Mouse (Mus musculus): ENCODE data around the gene Thop1. TPM values are rescaled to one million over a fixed set of nuclear protein-coding genes. Genes with fewer than 3 reads are reported as not detected.

Gene Thop1
- polyA plus RNA-seq (2015; fragmentation: Nextera tagmentation; extraction: Ambion mirVana): 56.9 and 57.9 TPM in 2 replicates

DNA sequence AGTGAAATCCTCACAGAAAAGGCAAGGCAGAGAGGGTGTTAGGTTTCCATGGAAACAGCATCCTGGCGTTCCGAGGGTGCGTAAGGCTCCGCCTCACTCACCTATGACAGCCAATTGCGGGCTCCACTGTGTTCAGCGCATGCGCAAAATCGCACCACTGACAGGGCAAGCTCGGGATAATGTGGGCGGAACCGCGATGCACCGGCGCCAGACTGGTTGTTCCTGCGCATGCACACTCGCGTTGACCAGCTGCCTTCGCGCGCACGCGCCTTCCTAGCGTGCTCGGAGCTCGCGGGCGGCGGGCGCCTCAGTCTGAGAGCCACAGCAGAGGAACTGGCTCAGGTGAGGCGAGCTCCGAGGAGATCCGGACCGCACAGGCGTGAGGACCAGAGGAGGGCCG lies at the start of gene Thop1:
TSS of gene Thop1 (plus strand) at position 200 of the 400 bp plus-strand sequence.
- no peaks in the 10 kb centered on the region for H3K27me3 ChIP-seq (replicated peaks)
- ATAC-seq (ENCODE audit: insufficient read depth, low FRiP score, low read depth): peak; percentile 93
- WGBS: under 1% methylated on average over 35 of the region's 35 CpGs
- no peaks in the 10 kb centered on the region for H3K9me3 ChIP-seq
- H3K4me2 ChIP-seq: peak within 1 kb of the TSS; percentile 78
- H3K4me3 ChIP-seq (replicated peaks): peak within 1 kb of the TSS; percentile 86
- peak within 1 kb of the TSS; percentile 68 for H3K27ac ChIP-seq
- peaks cover 9% of the 10 kb centered on the region for H3K4me1 ChIP-seq
- H3K9ac ChIP-seq: peak within 1 kb of the TSS; percentile 90
- peaks cover 15% of the 10 kb centered on the region for H3K36me3 ChIP-seq

DNA sequence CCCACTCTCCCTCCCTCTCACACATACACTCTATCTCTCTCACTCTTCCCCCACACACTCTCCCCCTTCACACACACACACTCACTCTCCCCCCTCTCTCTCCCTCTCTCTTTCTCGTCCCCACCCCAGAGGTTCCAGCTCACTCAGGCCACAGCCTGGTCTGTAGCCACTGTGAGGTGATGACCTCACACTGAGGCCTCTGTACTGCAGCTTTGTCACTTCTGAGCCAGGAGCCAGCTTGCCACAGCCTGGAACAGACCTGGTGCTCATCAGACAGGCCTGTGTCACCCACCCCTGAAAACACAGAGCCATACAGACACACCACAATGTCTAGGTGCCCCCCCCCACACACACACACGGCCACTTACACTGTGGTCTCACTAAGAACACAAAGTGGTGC lies 49.6 kb upstream of the Thop1 start:
- Histone ChIP-seq H3K36me3 (no peaks in the 10 kb centered on the region), H3K27me3 (replicated peaks) (peaks cover 35% of the 10 kb centered on the region), H3K4me1 (0 out of 2 replicates have a peak, but pooled peaks cover 3% of the 10 kb centered on the region), H3K4me2 (no peak overlapping the region), H3K9me3 (no peaks in the 10 kb centered on the region), H3K9ac (no peak overlapping the region), H3K4me3 (replicated peaks) (no peak overlapping the region), H3K27ac (no peak overlapping the region)
- 44% methylated on average over 2 of the region's 2 CpGs for WGBS
- no peak for ATAC-seq (ENCODE audit: insufficient read depth, low FRiP score, low read depth)

DNA sequence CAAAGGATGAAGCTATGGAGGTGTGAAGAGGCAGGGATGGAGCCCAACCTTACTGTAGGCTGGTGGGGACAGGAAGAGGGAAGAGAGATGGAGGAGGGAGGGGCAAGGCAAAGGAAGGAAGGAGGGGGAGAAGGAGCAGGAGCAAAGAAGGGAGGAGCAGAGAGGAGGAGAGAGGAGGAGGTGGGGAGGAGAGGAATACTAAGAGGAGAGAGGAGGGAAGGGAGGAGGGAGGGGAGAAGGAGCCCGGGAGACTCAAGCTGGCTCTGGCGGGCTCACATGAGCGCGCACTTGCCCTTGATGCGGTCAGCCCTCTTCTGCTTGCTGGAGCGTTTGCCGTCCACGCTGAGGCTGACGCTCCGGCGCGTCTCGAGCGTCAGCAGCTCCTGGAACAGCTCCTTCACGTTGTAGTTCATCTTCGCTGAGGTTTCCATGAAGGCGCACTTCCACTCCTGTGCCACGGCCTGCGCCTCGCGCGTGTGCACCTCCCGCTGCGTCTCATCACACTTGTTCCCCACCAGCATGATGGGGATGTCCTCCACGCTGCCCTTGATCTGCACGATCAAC lies 48.2 kb upstream of the Thop1 start:
- Histone ChIP-seq H3K4me1 (0 out of 2 replicates have a peak, but pooled peaks cover 5% of the 10 kb centered on the region), H3K27me3 (replicated peaks) (peaks cover 42% of the 10 kb centered on the region), H3K9ac (no peak overlapping the region), H3K4me2 (no peak overlapping the region), H3K36me3 (no peaks in the 10 kb centered on the region), H3K4me3 (replicated peaks) (no peak overlapping the region), H3K9me3 (no peaks in the 10 kb centered on the region), H3K27ac (no peak overlapping the region)
- WGBS: 13% methylated on average over 26 of the region's 26 CpGs
- ATAC-seq (ENCODE audit: insufficient read depth, low FRiP score, low read depth): no peak

DNA sequence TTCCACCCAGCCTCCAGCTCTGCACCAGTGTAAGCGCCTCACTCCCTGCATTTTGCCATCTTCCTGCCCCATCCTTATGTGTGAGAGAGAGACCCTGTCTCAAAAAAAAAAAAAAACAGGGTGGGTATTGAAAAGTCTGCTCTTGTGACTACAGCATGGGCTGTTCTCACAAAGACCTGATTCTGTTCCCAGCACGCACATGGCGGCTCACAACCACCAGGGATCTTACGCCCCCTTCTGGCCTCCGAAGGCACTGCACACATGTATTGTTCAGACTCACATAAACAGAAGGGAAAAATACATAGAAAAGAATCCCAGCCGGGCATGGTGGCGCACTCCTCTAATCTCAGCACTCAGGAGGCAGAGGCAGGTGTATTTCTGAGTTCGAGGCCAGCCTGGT lies 47.1 kb upstream of the Thop1 start:
- no peak overlapping the region for H3K27ac ChIP-seq
- no peak for ATAC-seq (ENCODE audit: insufficient read depth, low FRiP score, low read depth)
- no peak overlapping the region for H3K9ac ChIP-seq
- 0 out of 2 replicates have a peak, but pooled peaks cover 5% of the 10 kb centered on the region for H3K4me1 ChIP-seq
- H3K36me3 ChIP-seq: no peaks in the 10 kb centered on the region
- no peak overlapping the region for H3K4me3 ChIP-seq (replicated peaks)
- WGBS: 67% methylated on average over 8 of the region's 8 CpGs
- no peak overlapping the region for H3K4me2 ChIP-seq
- peaks cover 42% of the 10 kb centered on the region for H3K27me3 ChIP-seq (replicated peaks)
- no peaks in the 10 kb centered on the region for H3K9me3 ChIP-seq

DNA sequence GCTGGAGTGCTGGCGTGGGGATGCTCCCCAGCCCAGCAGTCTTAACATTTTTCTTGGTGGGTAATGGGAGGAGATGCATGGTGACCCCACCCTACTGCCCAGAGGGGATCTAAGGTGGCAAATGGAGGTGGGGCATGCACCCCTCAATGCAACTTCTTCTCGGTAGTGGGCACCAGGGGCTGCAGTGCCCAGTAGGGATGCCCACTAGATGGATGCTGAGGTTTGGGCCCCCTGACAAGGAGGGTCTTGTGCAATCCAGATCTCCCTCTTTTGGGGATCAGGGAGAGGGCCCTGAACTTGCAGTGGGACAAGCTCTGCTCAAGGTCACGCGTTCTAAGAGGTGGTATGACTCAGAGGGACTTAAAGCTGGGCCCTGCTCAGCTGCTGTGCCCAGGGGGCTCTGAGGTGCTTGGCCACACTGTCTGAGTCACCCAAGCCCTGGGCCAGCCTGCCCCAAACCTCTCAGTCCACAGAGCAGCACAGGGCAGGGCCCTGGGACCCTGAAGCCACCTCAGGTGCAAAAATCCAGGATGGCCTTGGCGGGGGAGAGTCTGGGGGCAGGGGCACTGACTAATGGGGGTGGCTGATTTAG lies 45.4 kb upstream of the Thop1 start:
- Histone ChIP-seq H3K36me3 (no peaks in the 10 kb centered on the region), H3K4me2 (no peak overlapping the region), H3K9me3 (no peaks in the 10 kb centered on the region), H3K27me3 (replicated peaks) (peaks cover 42% of the 10 kb centered on the region), H3K4me3 (replicated peaks) (no peak overlapping the region), H3K27ac (no peak overlapping the region), H3K9ac (no peak overlapping the region), H3K4me1 (0 out of 2 replicates have a peak, but pooled peaks cover 5% of the 10 kb centered on the region)
- no peak for ATAC-seq (ENCODE audit: insufficient read depth, low FRiP score, low read depth)
- WGBS: 62% methylated on average over 5 of the region's 5 CpGs

DNA sequence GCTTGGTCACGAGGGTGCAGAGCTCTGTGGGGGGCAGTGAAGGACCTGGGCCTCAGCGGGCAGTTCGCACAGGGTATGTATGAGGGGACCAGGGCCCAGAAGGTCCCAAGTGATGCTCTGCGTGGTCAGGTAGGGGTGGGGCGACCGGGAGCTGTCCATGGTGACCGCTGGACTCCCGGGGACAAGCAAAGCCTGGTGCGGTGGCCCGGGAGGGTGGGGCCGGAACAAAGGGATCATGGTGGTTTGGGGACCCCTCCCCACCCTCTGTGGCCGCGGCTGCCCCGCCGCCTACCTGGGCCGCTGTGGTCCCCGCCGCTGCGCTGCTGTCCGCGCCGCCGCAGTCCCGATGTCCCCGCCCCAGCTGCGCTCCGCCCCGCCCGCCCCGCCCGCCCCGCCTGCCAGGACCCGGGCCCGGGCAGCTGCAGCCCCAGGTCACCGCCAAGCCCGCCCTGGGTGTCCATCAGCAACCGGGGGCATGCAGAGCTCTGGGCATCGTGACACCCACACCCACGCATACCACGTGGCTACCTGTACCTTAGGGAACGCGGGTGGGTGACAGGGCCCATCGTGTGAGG lies 44.7 kb upstream of the Thop1 start:
- Histone ChIP-seq H3K36me3 (no peaks in the 10 kb centered on the region), H3K4me2 (peak overlapping the region; percentile 54), H3K27me3 (replicated peaks) (peaks cover 42% of the 10 kb centered on the region), H3K4me3 (replicated peaks) (peak overlapping the region; percentile 28), H3K4me1 (0 out of 2 replicates have a peak, but pooled peaks cover 5% of the 10 kb centered on the region), H3K9ac (no peak overlapping the region), H3K9me3 (no peaks in the 10 kb centered on the region), H3K27ac (no peak overlapping the region)
- ATAC-seq (ENCODE audit: insufficient read depth, low FRiP score, low read depth): no peak
- WGBS: 2% methylated on average over 42 of the region's 43 CpGs

DNA sequence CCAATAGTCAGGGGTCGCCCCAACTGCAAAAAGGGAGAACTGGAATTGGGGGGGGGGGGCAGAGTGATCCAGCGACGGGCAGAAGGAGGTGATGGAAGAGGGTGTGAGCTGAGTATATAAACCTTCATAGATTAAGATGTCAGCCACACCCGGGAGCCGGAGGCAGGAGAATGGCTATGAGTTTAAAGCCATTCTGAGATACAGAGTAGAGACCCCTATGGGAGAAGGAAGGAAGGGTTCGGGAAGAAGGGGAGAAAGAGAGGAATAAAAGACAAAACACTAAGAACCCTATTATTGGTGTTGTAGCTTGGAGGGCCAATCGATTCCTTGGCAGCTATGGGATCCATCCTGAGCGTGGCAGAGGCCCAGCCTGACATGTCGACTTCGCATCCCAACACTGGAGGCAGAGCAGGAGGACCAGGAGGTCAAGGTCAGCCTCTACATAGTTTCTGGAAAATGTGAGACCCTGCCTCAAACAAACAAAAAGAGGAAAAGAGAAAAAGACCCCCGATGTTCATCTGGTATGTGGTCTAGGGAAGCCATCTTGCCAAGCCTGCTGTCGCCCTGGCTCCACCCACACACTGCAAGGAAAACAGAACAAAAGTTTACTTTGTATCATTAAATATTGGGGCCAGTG lies 44.1 kb upstream of the Thop1 start, which contains the start of gene Diras1:
TSS of gene Diras1 (minus strand) at position 24 of the 637 bp plus-strand sequence.
- WGBS: 43% methylated on average over 12 of the region's 12 CpGs
- ATAC-seq (ENCODE audit: insufficient read depth, low FRiP score, low read depth): no peak
- Histone ChIP-seq H3K4me3 (replicated peaks) (peak within 1 kb of the TSS; percentile 28), H3K4me2 (peak within 1 kb of the TSS; percentile 54), H3K9ac (no peak within 1 kb of the TSS), H3K27me3 (replicated peaks) (peaks cover 42% of the 10 kb centered on the region), H3K4me1 (0 out of 2 replicates have a peak, but pooled peaks cover 5% of the 10 kb centered on the region), H3K27ac (no peak within 1 kb of the TSS), H3K9me3 (no peaks in the 10 kb centered on the region), H3K36me3 (no peaks in the 10 kb centered on the region)

DNA sequence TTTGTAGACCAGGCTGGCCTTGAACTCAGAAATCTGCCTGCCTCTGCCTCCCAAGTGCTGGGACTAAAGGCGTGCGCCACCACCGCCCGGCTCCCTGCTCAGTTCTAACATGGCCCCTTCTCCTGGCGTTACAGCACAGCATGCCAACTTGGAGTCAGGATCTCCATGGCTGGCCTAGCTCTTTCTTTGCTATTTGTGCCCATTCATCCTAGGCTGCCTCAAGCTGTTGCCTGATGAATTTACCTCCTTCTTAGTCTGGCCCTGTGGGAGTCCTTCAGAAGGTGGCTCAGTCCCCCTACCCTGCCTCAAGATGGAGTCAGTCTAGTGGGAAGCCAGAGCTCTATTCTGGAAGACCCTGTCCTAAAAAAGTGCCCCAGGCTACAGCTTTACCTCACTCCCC lies 43.0 kb upstream of the Thop1 start:
- no peak overlapping the region for H3K4me3 ChIP-seq (replicated peaks)
- H3K4me1 ChIP-seq: 0 out of 2 replicates have a peak, but pooled peaks cover 5% of the 10 kb centered on the region
- no peaks in the 10 kb centered on the region; the same call in 1 of the 2 replicates for H3K36me3 ChIP-seq
- 85% methylated on average over 5 of the region's 5 CpGs for WGBS
- H3K27me3 ChIP-seq (replicated peaks): peaks cover 38% of the 10 kb centered on the region
- H3K27ac ChIP-seq: no peak overlapping the region
- no peaks in the 10 kb centered on the region for H3K9me3 ChIP-seq
- H3K4me2 ChIP-seq: no peak overlapping the region
- no peak for ATAC-seq (ENCODE audit: insufficient read depth, low FRiP score, low read depth)
- H3K9ac ChIP-seq: no peak overlapping the region

DNA sequence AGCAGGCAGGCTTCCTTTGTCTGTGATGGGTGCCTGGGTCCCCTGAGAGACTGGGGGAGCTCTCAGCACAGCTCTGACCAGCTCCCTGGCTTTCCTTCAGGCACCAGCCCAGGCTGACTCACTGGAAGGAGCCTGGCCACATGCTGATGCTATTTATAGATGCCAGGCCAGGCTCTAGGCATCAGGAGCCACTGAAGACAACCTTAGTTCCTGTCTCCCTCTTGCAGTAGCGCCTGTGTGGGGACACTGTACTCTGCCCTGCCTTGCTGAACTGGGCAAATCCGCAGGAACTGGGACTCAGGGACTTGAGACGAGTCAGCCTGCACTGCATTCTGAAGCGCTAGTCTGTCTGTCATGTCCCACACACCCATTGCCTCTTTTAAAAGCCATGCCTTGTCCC lies 42.5 kb upstream of the Thop1 start:
- H3K9me3 ChIP-seq: no peaks in the 10 kb centered on the region
- no peak overlapping the region for H3K27ac ChIP-seq
- no peak for ATAC-seq (ENCODE audit: insufficient read depth, low FRiP score, low read depth)
- 66% methylated on average over 4 of the region's 4 CpGs for WGBS
- H3K9ac ChIP-seq: no peak overlapping the region
- 0 out of 2 replicates have a peak, but pooled peaks cover 5% of the 10 kb centered on the region for H3K4me1 ChIP-seq
- H3K27me3 ChIP-seq (replicated peaks): peaks cover 33% of the 10 kb centered on the region
- H3K36me3 ChIP-seq: no peaks in the 10 kb centered on the region; the same call in 1 of the 2 replicates
- H3K4me2 ChIP-seq: no peak overlapping the region
- no peak overlapping the region for H3K4me3 ChIP-seq (replicated peaks)

DNA sequence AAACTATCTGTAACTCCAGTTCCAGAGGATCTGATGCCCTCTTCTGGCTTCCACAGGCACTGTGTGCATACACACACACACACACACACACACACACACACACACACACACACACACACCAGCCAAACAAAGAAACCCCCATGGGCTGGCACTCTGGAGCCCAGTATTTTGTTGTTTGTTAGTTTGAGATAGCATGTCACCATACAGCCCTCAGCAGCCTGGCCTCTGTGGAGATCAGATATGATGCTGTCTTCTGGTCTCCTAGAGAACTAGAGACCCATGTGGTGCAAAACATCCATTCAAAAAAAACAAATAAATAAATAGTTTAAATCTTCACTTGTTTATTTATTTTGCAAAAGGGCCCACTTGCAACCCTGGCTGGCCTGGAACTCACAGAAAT lies 41.6 kb upstream of the Thop1 start:
- Histone ChIP-seq H3K4me3 (replicated peaks) (no peak overlapping the region), H3K27me3 (replicated peaks) (peaks cover 27% of the 10 kb centered on the region), H3K4me1 (0 out of 2 replicates have a peak, but pooled peaks cover 5% of the 10 kb centered on the region), H3K9me3 (no peaks in the 10 kb centered on the region), H3K36me3 (no peaks in the 10 kb centered on the region; the same call in 1 of the 2 replicates), H3K27ac (no peak overlapping the region), H3K4me2 (no peak overlapping the region), H3K9ac (no peak overlapping the region)
- no peak for ATAC-seq (ENCODE audit: insufficient read depth, low FRiP score, low read depth)

DNA sequence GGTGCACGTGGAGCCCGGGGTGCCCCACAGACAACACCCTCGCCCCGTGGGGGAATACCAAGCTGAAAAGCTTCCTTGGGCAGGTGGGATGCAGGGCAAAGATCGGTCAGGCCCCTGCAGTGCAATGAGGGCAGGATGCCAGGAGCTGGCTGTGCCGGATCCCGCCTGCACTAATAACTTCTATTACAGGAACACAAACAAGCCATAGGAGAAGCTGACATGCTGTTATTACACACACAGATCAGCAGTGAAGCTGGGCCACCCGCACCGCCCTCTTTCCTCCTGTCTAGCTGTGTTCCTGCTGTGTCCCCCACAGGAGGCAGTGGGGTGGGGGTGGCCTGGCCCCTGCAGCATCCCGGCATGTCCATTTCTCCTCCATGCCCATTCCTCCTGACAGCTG lies 40.8 kb upstream of the Thop1 start:
- peaks cover 19% of the 10 kb centered on the region for H3K27me3 ChIP-seq (replicated peaks)
- WGBS: 72% methylated on average over 10 of the region's 10 CpGs
- H3K27ac ChIP-seq: no peak overlapping the region
- H3K36me3 ChIP-seq: no peaks in the 10 kb centered on the region; the same call in 1 of the 2 replicates
- 0 out of 2 replicates have a peak, but pooled peaks cover 5% of the 10 kb centered on the region for H3K4me1 ChIP-seq
- H3K9ac ChIP-seq: no peak overlapping the region
- no peaks in the 10 kb centered on the region for H3K9me3 ChIP-seq
- no peak for ATAC-seq (ENCODE audit: insufficient read depth, low FRiP score, low read depth)
- H3K4me2 ChIP-seq: no peak overlapping the region
- no peak overlapping the region for H3K4me3 ChIP-seq (replicated peaks)

DNA sequence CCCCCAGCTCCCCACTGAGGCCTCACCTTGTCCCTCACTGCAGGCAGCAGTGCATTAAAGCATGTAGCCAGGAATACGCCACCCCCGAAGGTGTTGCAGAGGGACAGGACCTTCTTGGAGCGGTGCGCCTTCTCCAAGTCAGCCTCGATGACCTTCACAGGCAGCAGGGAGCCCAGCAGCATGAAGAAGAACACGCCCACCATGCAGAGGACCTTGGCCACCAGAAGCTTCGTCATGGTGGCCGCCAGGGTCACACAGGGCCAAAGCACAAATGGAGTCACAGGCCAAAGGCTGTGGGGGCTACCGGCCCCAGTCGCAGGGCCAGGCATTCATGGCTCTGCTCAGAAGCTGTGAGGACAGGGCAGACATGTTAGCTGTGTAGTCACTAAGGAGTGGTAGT lies 36.2 kb upstream of the Thop1 start:
- no peaks in the 10 kb centered on the region for H3K9me3 ChIP-seq
- H3K36me3 ChIP-seq: no peaks in the 10 kb centered on the region; the same call in 1 of the 2 replicates
- WGBS: 87% methylated on average over 10 of the region's 10 CpGs
- ATAC-seq (ENCODE audit: insufficient read depth, low FRiP score, low read depth): no peak
- no peak overlapping the region for H3K27ac ChIP-seq
- H3K27me3 ChIP-seq (replicated peaks): no peaks in the 10 kb centered on the region
- no peak overlapping the region for H3K4me2 ChIP-seq
- no peaks in the 10 kb centered on the region for H3K4me1 ChIP-seq
- H3K9ac ChIP-seq: no peak overlapping the region
- no peak overlapping the region for H3K4me3 ChIP-seq (replicated peaks)
